Mouse (Mus musculus): ENCODE data around the gene Cdc16. TPM values are rescaled to one million over a fixed set of nuclear protein-coding genes. Genes with fewer than 3 reads are reported as not detected.
A peak's percentile ranks its signal among the peaks of the same experiment; 100 is the strongest.
"Not testable (repeated sequence)": the region's sequence is repeated elsewhere in the genome, so short reads cannot be mapped to it uniquely, and the experiment has no call there.

Gene Cdc16
- polyA plus RNA-seq (2016; fragmentation: Nextera tagmentation; extraction: Ambion mirVana), result 210 and 212 TPM in 2 replicates

DNA sequence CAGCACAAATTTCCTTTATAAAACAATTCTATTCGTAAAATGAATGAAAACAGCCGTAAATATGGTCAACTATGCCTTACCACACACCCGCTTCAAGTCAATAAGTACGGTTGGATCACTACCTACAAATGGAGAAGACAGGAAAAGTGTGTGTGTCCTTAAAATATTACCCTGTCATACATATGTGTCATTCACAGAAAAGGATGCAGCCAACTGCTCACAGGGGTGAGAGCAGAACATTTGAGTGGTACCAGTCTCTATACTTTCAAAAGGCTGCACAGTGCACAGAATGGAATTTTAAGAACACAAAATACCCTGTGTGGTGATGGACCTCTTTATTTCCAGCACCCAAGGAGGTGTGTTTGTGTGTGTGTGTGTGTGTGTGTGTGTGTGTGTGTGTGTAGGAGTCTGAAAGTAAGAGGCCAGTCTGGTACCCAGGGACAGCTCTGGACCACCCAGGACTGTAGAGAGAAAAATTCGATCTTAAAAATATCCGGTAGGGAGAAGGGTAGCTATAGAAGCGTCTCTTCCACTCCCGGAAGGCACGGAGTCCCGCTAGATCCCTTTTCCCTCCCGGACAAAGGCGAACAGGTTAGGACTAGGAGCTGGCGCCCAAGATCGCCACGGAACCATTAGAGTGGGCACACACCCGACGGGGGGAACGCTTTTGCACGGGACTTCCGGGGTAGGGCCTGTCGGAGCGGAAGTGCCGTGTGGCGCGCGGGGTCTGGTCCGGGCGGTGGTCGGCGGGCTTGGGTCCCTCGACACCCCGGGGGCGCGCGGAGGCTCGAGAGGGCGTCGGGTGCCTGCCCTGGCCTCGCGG is at the start of gene Cdc16:
Cdc16 (plus strand) TSS at position 695 of the 823 bp plus-strand sequence.
- peak; percentile 91 for DNase-seq (ENCODE audit: low spot score)
- 9% methylated on average over 40 of the region's 40 CpGs for WGBS
- Histone ChIP-seq H3K36me3 (peaks cover 28% of the 10 kb centered on the region), H3K4me1 (replicated peaks) (peaks cover 19% of the 10 kb centered on the region), H3K9me3 (no peaks in the 10 kb centered on the region), H3K27ac (peak within 1 kb of the TSS; percentile 96), H3K27me3 (ENCODE audit: insufficient read depth, poor library complexity, severe bottlenecking) (no peaks in the 10 kb centered on the region), H3K4me3 (peak within 1 kb of the TSS; percentile 99)

DNA sequence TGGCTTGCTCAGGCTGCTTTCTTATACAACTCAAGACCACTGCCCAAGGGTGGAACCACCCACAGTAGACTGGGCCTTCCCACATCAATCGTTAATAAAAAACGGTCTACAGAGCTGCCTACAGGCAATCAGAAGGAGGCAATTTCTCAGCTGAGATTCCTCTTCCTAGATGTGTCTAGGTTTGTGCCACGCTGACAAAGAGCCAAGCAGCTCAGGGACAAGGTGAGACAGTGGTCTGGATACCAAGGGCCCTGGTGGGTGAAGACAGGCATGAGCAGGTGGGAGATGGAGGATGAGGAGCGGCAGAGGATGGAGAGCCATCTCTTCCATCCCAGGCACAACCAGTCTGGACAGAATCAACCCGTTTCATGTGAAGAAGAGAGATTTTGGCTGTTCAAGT is 49.0 kb upstream of the Cdc16 start:
- Histone ChIP-seq H3K9me3 (no peaks in the 10 kb centered on the region), H3K27me3 (ENCODE audit: insufficient read depth, poor library complexity, severe bottlenecking) (no peaks in the 10 kb centered on the region), H3K4me1 (replicated peaks) (peaks cover 18% of the 10 kb centered on the region), H3K4me3 (no peak overlapping the region), H3K27ac (no peak overlapping the region), H3K36me3 (no peaks in the 10 kb centered on the region)
- no peak for DNase-seq (ENCODE audit: low spot score)
- 90% methylated on average over 5 of the region's 5 CpGs for WGBS

DNA sequence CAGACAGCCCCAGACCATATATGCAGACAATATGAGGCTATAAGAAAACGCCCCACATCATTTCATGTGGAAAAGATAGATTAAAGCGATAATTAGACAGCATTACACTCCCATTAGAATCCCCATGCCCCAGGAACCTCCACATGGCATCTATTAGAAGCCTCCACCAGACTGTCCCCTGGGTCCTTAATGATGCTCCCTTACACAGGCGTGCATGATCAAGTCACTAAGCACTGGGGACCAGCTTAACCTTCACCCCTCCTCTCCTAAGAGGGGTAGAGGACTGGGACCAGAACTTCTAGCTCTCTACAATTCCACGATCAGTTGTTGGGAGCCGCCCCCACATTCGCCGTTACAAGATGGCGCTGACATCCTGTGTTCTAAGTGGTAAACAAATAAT is 38.5 kb upstream of the Cdc16 start:
- H3K27ac ChIP-seq, result no peak overlapping the region
- no peaks in the 10 kb centered on the region for H3K4me1 ChIP-seq (replicated peaks)
- 0 out of 2 replicates have a peak, but pooled peaks cover 5% of the 10 kb centered on the region for H3K9me3 ChIP-seq
- no peak for DNase-seq (ENCODE audit: low spot score)
- 94% methylated on average over 8 of the region's 8 CpGs for WGBS
- H3K36me3 ChIP-seq, result no peaks in the 10 kb centered on the region
- no peak overlapping the region for H3K4me3 ChIP-seq
- no peaks in the 10 kb centered on the region for H3K27me3 ChIP-seq (ENCODE audit: insufficient read depth, poor library complexity, severe bottlenecking)

DNA sequence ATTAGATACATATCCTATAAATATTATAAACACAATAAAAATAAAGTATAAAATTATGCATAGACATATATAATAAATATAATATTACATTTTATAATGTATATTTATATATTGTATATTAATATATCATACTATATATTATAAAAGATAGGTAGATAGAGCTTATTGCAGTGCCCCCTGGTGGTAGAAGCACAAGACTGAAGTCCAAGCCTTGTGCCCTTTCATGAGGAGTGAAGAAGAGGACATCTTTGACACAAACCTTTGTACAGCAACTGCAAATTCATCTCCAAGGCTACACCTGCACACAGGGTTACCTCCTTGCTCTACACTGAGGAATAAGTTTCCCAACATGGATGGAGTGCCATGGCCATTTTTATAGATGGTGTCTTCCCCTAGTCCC is 31.8 kb upstream of the Cdc16 start:
- H3K4me1 ChIP-seq (replicated peaks), result no peaks in the 10 kb centered on the region
- H3K27me3 ChIP-seq (ENCODE audit: insufficient read depth, poor library complexity, severe bottlenecking), result no peaks in the 10 kb centered on the region
- H3K36me3 ChIP-seq, result no peaks in the 10 kb centered on the region
- no peak overlapping the region for H3K4me3 ChIP-seq
- no peaks in the 10 kb centered on the region for H3K9me3 ChIP-seq
- no peak for DNase-seq (ENCODE audit: low spot score)
- H3K27ac ChIP-seq, result no peak overlapping the region

DNA sequence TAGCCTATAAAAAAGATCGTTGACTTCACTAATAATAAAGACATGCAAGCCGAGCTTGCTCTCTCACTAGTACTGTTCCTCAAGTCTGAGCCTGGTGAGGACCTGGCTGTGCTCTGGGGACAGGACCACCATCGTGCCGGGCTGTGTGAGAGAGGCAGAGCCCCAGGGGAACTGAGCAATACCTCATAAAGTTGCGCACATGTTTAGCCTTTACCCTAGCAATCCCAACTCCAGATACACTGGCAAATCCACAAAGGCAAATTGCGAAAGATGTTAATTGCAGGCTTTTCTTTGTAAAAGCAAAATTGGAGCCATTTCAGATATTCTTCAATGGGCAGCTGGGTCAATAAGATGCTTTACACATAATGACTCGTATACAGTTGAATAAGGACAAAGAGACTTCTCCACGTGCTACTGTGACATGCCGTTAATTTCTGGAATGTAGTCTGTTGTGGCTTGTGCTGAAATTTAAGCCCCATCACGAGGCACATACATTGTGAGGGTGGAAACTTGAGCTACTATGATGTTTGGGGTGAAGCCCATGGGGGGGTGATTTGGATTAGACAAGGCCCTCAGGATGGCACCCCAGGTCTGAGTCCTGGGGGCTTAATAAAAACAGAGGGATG is 29.9 kb upstream of the Cdc16 start:
- H3K9me3 ChIP-seq, result no peaks in the 10 kb centered on the region
- no peak for DNase-seq (ENCODE audit: low spot score)
- H3K36me3 ChIP-seq, result no peaks in the 10 kb centered on the region
- no peak overlapping the region for H3K27ac ChIP-seq
- H3K4me3 ChIP-seq, result no peak overlapping the region
- no peaks in the 10 kb centered on the region for H3K4me1 ChIP-seq (replicated peaks)
- H3K27me3 ChIP-seq (ENCODE audit: insufficient read depth, poor library complexity, severe bottlenecking), result no peaks in the 10 kb centered on the region
- 72% methylated on average over 10 of the region's 10 CpGs for WGBS

DNA sequence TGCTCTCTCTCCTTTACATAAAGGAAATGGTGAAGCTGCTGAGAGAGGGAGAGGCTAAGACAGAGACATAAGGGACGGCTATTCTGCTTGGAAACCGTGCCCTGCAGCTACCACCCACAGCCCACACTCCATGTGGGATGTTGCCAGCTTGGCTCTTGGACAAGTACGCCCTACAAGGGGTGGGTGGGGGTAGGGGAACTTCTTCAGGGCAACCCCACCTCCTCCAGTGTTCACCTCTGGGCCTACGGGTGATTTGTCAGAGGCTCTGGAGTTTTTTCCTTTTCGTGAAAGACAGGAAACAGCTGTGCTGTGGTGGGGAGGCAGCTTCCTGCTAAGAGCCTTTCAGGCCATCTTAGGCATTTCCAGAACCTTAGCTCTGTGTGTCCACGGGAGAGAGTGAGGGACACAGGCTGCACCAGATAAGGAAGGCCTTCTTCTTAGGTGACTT is 17.1 kb upstream of the Cdc16 start:
- H3K4me3 ChIP-seq, result no peak overlapping the region
- no peaks in the 10 kb centered on the region for H3K27me3 ChIP-seq (ENCODE audit: insufficient read depth, poor library complexity, severe bottlenecking)
- no peak for DNase-seq (ENCODE audit: low spot score)
- 58% methylated on average over 6 of the region's 6 CpGs for WGBS
- H3K36me3 ChIP-seq, result no peaks in the 10 kb centered on the region
- H3K4me1 ChIP-seq (replicated peaks), result no peaks in the 10 kb centered on the region
- no peak overlapping the region for H3K27ac ChIP-seq
- no peaks in the 10 kb centered on the region for H3K9me3 ChIP-seq

DNA sequence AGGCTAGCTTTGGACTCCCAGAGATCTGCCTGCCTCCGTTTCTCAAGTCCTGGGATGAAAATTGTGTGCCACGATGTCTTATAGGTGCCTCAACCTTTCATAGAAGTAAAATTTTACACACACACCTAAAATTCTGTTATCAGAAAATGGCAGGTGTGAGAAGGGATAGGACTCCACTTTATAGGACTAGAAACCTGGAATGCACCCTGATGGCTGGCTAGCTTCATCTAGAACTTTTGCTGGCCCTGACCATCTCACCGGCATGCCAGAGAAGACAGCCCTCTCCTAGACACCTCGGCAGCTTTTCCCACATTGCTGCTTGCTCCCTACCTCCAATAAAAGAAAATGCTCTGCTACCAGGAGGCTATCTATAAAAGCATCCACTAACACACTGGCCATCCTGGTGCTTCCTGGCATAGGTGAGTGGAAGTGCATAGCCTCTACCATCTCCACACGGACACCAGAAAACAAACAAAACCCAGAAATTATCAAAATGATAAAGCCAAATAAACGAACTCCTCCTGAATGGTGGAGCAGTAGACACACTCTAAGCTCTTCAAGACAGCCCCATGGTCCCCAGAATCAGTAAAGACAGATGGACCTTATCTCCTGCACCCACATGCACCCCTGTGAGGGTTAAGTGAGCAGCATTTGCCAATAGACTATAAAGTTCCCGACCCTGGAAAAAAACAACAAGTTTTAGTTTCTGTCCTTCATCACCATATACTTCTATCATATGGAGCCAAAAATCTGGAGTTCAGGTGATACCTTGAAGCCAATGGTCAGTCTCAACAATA is 16.5 kb upstream of the Cdc16 start:
- no peak for DNase-seq (ENCODE audit: low spot score)
- 91% methylated on average over 7 of the region's 7 CpGs for WGBS

DNA sequence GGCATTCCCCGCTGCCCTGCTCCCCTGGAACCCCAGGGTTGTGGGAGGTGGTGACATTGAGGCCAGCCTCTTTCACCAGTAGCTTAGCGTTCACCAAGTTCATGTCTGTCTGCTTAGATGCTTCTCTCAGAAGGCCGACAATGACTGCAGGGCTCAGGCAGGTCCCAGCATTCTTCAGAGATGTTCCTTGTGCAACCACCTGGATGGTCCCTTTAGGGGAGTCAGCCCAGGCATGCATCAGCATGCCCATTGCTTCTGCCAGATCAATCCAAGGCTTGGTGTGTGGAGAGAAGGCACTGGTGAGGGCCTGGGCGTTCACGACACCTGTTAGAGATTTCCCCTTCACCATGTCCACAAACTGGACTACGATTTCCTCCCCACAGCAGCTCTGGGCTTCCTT is 11.3 kb upstream of the Cdc16 start:
- not testable (repeated sequence) for DNase-seq (ENCODE audit: low spot score); H3K4me3 ChIP-seq; H3K4me1 ChIP-seq (replicated peaks); H3K27me3 ChIP-seq (ENCODE audit: insufficient read depth, poor library complexity, severe bottlenecking); H3K27ac ChIP-seq; H3K9me3 ChIP-seq; H3K36me3 ChIP-seq
- WGBS, result 87% methylated on average over 6 of the region's 6 CpGs

More for the DNA sequence above, 16.5 kb upstream of the Cdc16 start:
- Histone ChIP-seq H3K27ac (no peak overlapping the region), H3K9me3 (no peaks in the 10 kb centered on the region), H3K4me3 (no peak overlapping the region), H3K4me1 (replicated peaks) (no peaks in the 10 kb centered on the region), H3K27me3 (ENCODE audit: insufficient read depth, poor library complexity, severe bottlenecking) (no peaks in the 10 kb centered on the region), H3K36me3 (no peaks in the 10 kb centered on the region)

DNA sequence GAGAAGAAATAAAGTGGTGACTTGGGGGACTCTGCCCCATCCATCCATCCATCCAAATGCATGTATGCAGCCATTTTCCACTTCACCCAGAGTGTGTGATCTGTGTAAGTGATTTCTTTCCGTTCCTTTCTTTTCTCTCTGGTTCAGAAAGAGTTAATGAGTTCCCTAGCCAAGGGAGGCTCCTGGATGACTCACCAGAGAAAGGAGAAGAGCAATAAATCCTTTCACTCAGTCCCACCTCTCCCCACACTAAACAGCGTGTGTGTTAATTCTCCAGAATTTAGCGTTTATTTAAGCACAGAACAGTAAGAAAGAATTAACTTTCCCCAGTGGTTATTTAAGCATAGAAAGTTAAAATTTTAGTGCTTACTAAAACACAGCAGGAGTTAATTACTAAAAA is 9.8 kb upstream of the Cdc16 start:
- H3K4me3 ChIP-seq, result no peak overlapping the region
- no peaks in the 10 kb centered on the region for H3K36me3 ChIP-seq
- DNase-seq (ENCODE audit: low spot score), result no peak
- no peaks in the 10 kb centered on the region for H3K4me1 ChIP-seq (replicated peaks)
- WGBS, result 55% methylated on average over 3 of the region's 3 CpGs
- H3K27me3 ChIP-seq (ENCODE audit: insufficient read depth, poor library complexity, severe bottlenecking), result no peaks in the 10 kb centered on the region
- H3K9me3 ChIP-seq, result no peaks in the 10 kb centered on the region
- H3K27ac ChIP-seq, result no peak overlapping the region

DNA sequence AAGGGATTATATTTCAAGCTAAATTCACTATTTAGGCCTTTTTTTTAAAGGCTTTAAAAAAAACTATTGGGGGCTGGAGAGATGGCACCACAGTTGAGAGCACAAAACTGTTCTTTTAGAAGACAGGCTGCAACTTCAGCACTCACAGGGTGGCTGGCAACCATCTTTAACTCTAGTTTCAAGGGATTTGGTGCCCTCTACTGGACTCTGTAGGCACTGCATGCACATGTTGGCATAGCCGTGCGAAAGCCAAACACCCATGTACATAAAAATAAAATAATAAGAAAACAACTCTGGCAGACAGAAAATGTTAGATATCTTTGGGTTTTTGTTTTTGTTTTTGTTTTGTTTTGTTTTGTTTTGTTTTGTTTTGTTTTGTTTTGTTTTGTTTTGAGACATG is 3.8 kb upstream of the Cdc16 start:
- H3K27ac ChIP-seq, result no peak overlapping the region
- no peak overlapping the region for H3K4me3 ChIP-seq

DNA sequence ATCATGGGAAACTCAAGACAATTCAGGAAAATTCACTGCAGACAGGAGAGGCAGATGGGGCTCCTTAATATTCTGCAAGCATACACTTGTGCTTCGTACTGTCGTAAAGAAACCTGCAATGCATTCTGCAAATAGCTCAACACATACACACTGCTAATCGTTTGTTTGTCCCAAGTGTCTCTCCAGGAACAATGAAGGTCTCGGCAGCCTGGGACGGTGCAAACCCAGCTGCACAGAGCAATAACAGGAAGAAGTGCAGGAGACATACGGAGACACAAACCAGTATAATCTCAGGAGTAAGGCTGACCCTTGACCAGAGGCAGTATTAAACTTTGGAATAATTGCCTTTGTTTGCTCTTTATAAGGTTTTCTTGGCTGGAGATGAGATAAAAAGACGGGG is 996 bp upstream of the Cdc16 start:
- DNase-seq (ENCODE audit: low spot score), result no peak
- Histone ChIP-seq H3K4me3 (no peak overlapping the region), H3K27me3 (ENCODE audit: insufficient read depth, poor library complexity, severe bottlenecking) (no peaks in the 10 kb centered on the region), H3K27ac (no peak overlapping the region), H3K9me3 (no peaks in the 10 kb centered on the region), H3K36me3 (peaks cover 21% of the 10 kb centered on the region), H3K4me1 (replicated peaks) (peaks cover 19% of the 10 kb centered on the region)
- WGBS, result 86% methylated on average over 7 of the region's 7 CpGs

More for the DNA sequence above, 3.8 kb upstream of the Cdc16 start:
- 24% methylated on average over 2 of the region's 2 CpGs for WGBS
- Histone ChIP-seq H3K36me3 (no peaks in the 10 kb centered on the region), H3K27me3 (ENCODE audit: insufficient read depth, poor library complexity, severe bottlenecking) (no peaks in the 10 kb centered on the region), H3K9me3 (no peaks in the 10 kb centered on the region), H3K4me1 (replicated peaks) (peaks cover 9% of the 10 kb centered on the region)
- DNase-seq (ENCODE audit: low spot score), result peak; percentile 75

DNA sequence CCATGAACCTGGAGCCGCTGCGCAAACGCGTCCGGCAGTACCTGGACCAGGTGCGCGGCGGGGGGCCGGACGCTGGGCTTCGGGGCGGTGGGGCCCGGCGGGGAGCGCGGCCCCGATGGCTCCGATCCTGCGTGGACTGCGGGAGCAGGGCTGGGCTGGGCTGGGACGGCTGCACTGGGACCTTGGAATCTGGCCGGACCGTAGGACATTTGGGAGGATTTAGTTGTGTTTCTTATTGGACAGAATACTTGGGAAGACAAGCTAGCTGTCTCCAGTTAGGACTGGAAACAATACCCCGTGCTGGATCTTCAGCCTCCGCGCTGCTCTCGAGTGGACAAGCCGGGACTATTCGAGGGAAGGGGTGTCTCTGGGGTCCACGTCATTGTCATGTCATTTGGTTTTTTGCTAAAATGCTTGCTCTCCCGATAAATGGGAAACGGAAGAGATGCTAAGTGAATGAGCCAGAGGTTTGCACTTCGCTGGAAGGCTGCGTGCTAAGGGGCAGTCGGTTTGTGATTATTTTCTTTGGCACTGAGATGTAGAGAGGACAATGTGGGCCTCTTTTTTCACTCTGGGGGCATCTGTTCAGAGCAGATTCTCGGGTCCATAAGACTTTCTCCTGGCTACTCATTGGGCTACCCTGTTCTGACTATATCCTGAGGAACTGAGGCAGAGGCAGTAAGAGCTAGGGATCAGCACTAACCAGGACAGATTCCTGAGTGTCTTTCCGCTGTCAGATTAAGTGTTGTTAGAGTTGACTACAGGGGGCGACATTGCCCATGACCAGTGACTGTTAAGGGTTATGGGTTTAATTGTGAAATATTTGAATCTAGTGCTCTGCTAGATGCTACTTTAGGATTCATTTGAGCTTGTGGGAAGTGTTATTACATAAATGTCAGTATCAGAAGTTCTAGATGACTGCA is 590 bp downstream of the Cdc16 start:
- Histone ChIP-seq H3K9me3 (no peaks in the 10 kb centered on the region), H3K27me3 (ENCODE audit: insufficient read depth, poor library complexity, severe bottlenecking) (no peaks in the 10 kb centered on the region), H3K27ac (peak overlapping the region; percentile 96), H3K36me3 (peaks cover 37% of the 10 kb centered on the region), H3K4me3 (peak overlapping the region; percentile 99), H3K4me1 (replicated peaks) (peaks cover 19% of the 10 kb centered on the region)
- 1% methylated on average over 38 of the region's 38 CpGs for WGBS
- peak; percentile 24 for DNase-seq (ENCODE audit: low spot score)

Data from hindbrain, embryonic 10.5 days (tissue).